Mouse (Mus musculus) hindbrain, embryonic 11.5 days (tissue): Measurements from ENCODE around the gene Tax1bp3. TPM values are rescaled to one million over a fixed set of nuclear protein-coding genes. Genes with fewer than 3 reads are reported as not detected.

ENCODE experiments used
- ATAC-seq: fragments of 200-750 bp; cut with Nextera tagmentation; 2 replicates; pipeline ENCODE4 v1.8.0; 2017; ENCODE audit warnings: mild to moderate bottlenecking, moderate TSS enrichment, moderate library complexity; ENCODE audit not compliant: low FRiP score
- DNase-seq: peaks from one replicate; pipeline ENCODE4 v3.0.0-alpha.2; 2015; ENCODE audit warnings: low spot score
- H3K27ac ChIP-seq: fragments of 300-500 bp; sonication (generic); 2 replicates; pipeline ENCODE4 v1.5.1; 2014; ENCODE audit warnings: mild to moderate bottlenecking, low read depth, low read length
- H3K27me3 ChIP-seq: fragments of 300-500 bp; sonication (generic); 2 replicates; pipeline ENCODE4 v1.6.1; 2014; ENCODE audit warnings: mild to moderate bottlenecking, low read length, moderate library complexity, mixed read lengths; ENCODE audit not compliant: control insufficient read depth, insufficient read depth
- H3K36me3 ChIP-seq: fragments of 300-500 bp; sonication (generic); 2 replicates; pipeline ENCODE4 v1.6.1; 2014; ENCODE audit warnings: mild to moderate bottlenecking, low read length, moderate library complexity, mixed read lengths; ENCODE audit not compliant: control insufficient read depth, insufficient read depth
- H3K4me1 ChIP-seq: fragments of 300-500 bp; sonication (generic); replicated peaks from 2 replicates; pipeline ENCODE4 v1.6.1; 2014; ENCODE audit warnings: low read length, mixed read lengths; ENCODE audit not compliant: control insufficient read depth, insufficient read depth
- H3K4me2 ChIP-seq: fragments of 300-500 bp; sonication (generic); replicated peaks from 2 replicates; pipeline ENCODE4 v1.6.1; 2014; ENCODE audit warnings: mild to moderate bottlenecking, low read depth, low read length
- H3K4me3 ChIP-seq: fragments of 300-500 bp; sonication (generic); 2 replicates; pipeline ENCODE4 v1.5.1; 2014; ENCODE audit warnings: low read depth, low read length
- H3K9ac ChIP-seq: fragments of 300-500 bp; sonication (generic); 2 replicates; pipeline ENCODE4 v1.6.1; 2014; ENCODE audit warnings: low read depth, low read length
- H3K9me3 ChIP-seq: fragments of 300-500 bp; sonication (generic); 2 replicates; pipeline ENCODE4 v1.6.1; 2016; ENCODE audit warnings: low read length; ENCODE audit not compliant: control insufficient read depth
- WGBS: fragments of 180-500 bp; shearing (Covaris S2); extraction: QIAGEN DNeasy Blood & Tissue Kit; methylation state at CpG from one replicate; pipeline ENCODE4 v1.1.7; 2014; 5-methylcytosine and 5-hydroxymethylcytosine counted together
- polyA plus RNA-seq: library from polyadenylated mRNA; unstranded; fragments of >200 nt; fragmentation: Nextera tagmentation; extraction: Ambion mirVana; gene quantifications from 2 replicates; pipeline ENCODE4 v1.2.1, GENCODE M21; 2014

Tax1bp3 gene
- polyA plus RNA-seq, 1 experiment from 2014 or later = 223 TPM

GRCm38 (mm10) chr11:73203895-73204294, 27.0 kb downstream of the Tax1bp3 start:
- no peaks in the 10 kb centered on the region for H3K9me3 ChIP-seq
- H3K4me3 ChIP-seq = no peak overlapping the region
- no peak for DNase-seq
- no peak for ATAC-seq
- WGBS = 87% methylated on average over 8 of the region's 8 CpGs
- H3K27ac ChIP-seq = no peak overlapping the region
- no peaks in the 10 kb centered on the region for H3K4me1 ChIP-seq
- no peaks in the 10 kb centered on the region for H3K36me3 ChIP-seq
- H3K27me3 ChIP-seq = no peaks in the 10 kb centered on the region
- no peak overlapping the region for H3K4me2 ChIP-seq
- H3K9ac ChIP-seq = no peak overlapping the region

DNA sequence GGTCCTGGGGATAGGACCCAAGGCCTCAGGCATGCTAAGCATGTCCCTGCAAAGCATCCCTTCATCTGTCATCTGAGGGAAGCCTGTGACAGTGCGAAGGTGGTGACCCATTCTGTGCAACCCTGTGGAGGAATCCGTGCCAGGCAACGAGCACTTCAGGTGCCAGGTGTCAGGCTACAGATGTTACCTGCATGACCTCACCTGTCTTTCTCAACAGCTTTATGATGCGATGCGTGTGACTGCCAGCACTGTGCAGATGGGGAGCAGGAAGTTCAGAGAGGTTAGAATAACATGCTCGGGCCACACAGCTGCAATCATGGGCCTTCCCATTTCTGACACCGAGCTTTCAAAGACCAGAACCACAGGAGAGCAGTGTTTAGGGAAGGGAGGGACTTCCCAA, 28.3 kb downstream of the Tax1bp3 start:
- Histone ChIP-seq H3K27me3 (no peaks in the 10 kb centered on the region), H3K4me3 (no peak overlapping the region), H3K9ac (no peak overlapping the region), H3K9me3 (no peaks in the 10 kb centered on the region), H3K27ac (no peak overlapping the region), H3K4me2 (no peak overlapping the region), H3K36me3 (no peaks in the 10 kb centered on the region), H3K4me1 (no peaks in the 10 kb centered on the region)
- WGBS = 71% methylated on average over 7 of the region's 7 CpGs
- DNase-seq (no peak), ATAC-seq (no peak)

- H3K27ac ChIP-seq = no peak overlapping the region
- H3K4me3 ChIP-seq = no peak overlapping the region
- 69% methylated on average over 2 of the region's 2 CpGs for WGBS
- no peaks in the 10 kb centered on the region for H3K4me1 ChIP-seq
- H3K4me2 ChIP-seq = no peak overlapping the region
- no peaks in the 10 kb centered on the region for H3K27me3 ChIP-seq
- H3K36me3 ChIP-seq = no peaks in the 10 kb centered on the region
- no peaks in the 10 kb centered on the region for H3K9me3 ChIP-seq
- no peak overlapping the region for H3K9ac ChIP-seq
- ATAC-seq = no peak
- no peak for DNase-seq
Measured at GRCm38 (mm10) chr11:73207621-73208020, 30.7 kb downstream of the Tax1bp3 start.

GRCm38 (mm10) chr11:73213956-73214355, 37.1 kb downstream of the Tax1bp3 start:
- Histone ChIP-seq H3K27ac (no peak overlapping the region), H3K9me3 (no peaks in the 10 kb centered on the region), H3K36me3 (no peaks in the 10 kb centered on the region), H3K4me1 (no peaks in the 10 kb centered on the region), H3K4me3 (no peak overlapping the region), H3K27me3 (no peaks in the 10 kb centered on the region), H3K9ac (no peak overlapping the region), H3K4me2 (no peak overlapping the region)
- ATAC-seq (no peak), DNase-seq (no peak)
- WGBS = 73% methylated on average over 3 of the region's 3 CpGs

GRCm38 (mm10) chr11:73219671-73220070, 42.8 kb downstream of the Tax1bp3 start:
- H3K4me2 ChIP-seq = no peak overlapping the region
- WGBS = 71% methylated on average over 2 of the region's 2 CpGs
- H3K36me3 ChIP-seq = no peaks in the 10 kb centered on the region
- H3K4me3 ChIP-seq = no peak overlapping the region
- H3K27me3 ChIP-seq = no peaks in the 10 kb centered on the region
- H3K27ac ChIP-seq = no peak overlapping the region
- DNase-seq (no peak), ATAC-seq (no peak)
- H3K9me3 ChIP-seq = no peaks in the 10 kb centered on the region
- no peaks in the 10 kb centered on the region for H3K4me1 ChIP-seq
- no peak overlapping the region for H3K9ac ChIP-seq

DNA sequence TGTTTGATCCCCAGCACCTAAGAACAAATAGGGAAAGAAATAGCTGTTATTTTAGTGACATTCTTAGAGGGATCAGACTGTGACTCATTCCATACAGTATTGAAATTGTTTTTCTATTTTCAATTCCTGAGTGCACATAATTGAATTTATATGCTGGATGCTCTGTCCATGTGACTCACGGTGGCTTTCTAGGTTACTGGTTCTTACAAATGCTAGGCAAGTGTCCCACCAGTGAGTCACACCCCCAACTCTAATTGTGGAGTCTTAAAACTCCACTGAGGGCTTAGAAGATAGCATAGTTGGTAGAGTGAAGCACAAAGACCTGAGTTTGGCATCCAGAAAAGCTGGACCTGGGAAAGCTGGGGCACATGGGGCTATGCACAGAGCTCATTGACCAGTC, 43.8 kb downstream of the Tax1bp3 start:
- Histone ChIP-seq H3K9ac (no peak overlapping the region), H3K4me2 (no peak overlapping the region), H3K36me3 (no peaks in the 10 kb centered on the region), H3K4me3 (no peak overlapping the region), H3K4me1 (no peaks in the 10 kb centered on the region), H3K27me3 (no peaks in the 10 kb centered on the region), H3K9me3 (no peaks in the 10 kb centered on the region), H3K27ac (no peak overlapping the region)
- 83% methylated on average over 1 of the region's 1 CpGs for WGBS
- ATAC-seq = no peak
- DNase-seq = no peak

GRCm38 (mm10) chr11:73222846-73223245, 46.0 kb downstream of the Tax1bp3 start:
- H3K36me3 ChIP-seq = no peaks in the 10 kb centered on the region

GRCm38 (mm10) chr11:73223966-73224365, 47.1 kb downstream of the Tax1bp3 start:
- Histone ChIP-seq H3K27me3 (no peaks in the 10 kb centered on the region), H3K9ac (no peak overlapping the region), H3K27ac (no peak overlapping the region), H3K9me3 (no peaks in the 10 kb centered on the region), H3K4me1 (no peaks in the 10 kb centered on the region), H3K4me3 (no peak overlapping the region), H3K4me2 (no peak overlapping the region), H3K36me3 (no peaks in the 10 kb centered on the region)
- ATAC-seq (no peak), DNase-seq (no peak)
- WGBS = 75% methylated on average over 2 of the region's 2 CpGs

More at GRCm38 (mm10) chr11:73222846-73223245, 46.0 kb downstream of the Tax1bp3 start:
- DNase-seq (no peak), ATAC-seq (no peak)
- H3K9ac ChIP-seq = no peak overlapping the region
- H3K4me3 ChIP-seq = no peak overlapping the region
- 49% methylated on average over 5 of the region's 5 CpGs for WGBS
- H3K27ac ChIP-seq = no peak overlapping the region
- H3K27me3 ChIP-seq = no peaks in the 10 kb centered on the region
- no peak overlapping the region for H3K4me2 ChIP-seq
- no peaks in the 10 kb centered on the region for H3K4me1 ChIP-seq
- no peaks in the 10 kb centered on the region for H3K9me3 ChIP-seq

DNA sequence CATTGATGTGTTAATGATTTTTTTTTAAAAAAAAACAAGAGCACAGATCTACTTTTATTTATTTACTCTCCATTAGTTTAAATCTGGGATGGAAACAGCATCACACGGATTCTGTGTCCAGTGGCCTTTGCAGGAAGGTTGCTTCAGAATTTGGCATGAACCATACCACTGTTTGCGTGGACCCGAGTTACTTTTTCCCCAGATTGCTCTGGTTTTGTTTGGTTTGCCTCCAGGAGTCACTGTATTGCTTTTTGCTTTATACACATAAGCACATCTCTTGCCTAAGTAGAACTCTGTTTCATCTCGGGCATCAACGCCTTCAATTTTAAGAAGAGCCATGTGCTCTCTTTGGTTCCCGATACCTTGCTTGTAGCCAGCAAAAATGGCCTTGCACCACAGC, 49.0 kb downstream of the Tax1bp3 start:
- no peaks in the 10 kb centered on the region for H3K4me1 ChIP-seq
- H3K9me3 ChIP-seq = no peaks in the 10 kb centered on the region
- WGBS = 83% methylated on average over 6 of the region's 6 CpGs
- ATAC-seq (no peak), DNase-seq (no peak)
- no peak overlapping the region for H3K27ac ChIP-seq
- no peak overlapping the region for H3K4me2 ChIP-seq
- H3K36me3 ChIP-seq = no peaks in the 10 kb centered on the region
- no peaks in the 10 kb centered on the region for H3K27me3 ChIP-seq
- no peak overlapping the region for H3K9ac ChIP-seq
- no peak overlapping the region for H3K4me3 ChIP-seq
